Mouse (Mus musculus): ENCODE results near the gene Irs2.

Irs2 gene

DNA sequence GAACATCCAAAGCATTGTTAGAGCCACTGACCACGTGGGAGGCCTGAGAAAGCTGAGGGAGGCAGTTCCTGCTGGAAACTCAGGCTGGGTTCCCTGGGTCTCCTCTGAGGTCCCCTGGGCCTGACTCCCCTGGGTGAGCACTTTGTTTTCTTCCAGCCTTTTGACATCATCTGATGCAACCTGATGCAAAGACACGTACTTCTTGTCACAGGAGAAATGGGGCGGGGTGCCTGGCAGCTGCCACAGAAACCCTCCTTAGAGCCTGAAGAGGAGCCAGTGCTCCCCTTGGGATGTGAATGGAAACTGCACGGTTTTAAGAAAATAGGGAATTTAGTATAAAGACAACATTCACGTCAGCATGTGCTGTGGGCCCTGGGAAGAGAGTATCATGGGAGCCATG, 55.6 kb downstream of the Irs2 start:
- no peak for DNase-seq (ENCODE audit: low spot score)

- DNase-seq (ENCODE audit: low spot score), result no peak
These were observed 56.0 kb downstream of the Irs2 start for GRCm38 (mm10) chr8:10952235-10952634.

DNA sequence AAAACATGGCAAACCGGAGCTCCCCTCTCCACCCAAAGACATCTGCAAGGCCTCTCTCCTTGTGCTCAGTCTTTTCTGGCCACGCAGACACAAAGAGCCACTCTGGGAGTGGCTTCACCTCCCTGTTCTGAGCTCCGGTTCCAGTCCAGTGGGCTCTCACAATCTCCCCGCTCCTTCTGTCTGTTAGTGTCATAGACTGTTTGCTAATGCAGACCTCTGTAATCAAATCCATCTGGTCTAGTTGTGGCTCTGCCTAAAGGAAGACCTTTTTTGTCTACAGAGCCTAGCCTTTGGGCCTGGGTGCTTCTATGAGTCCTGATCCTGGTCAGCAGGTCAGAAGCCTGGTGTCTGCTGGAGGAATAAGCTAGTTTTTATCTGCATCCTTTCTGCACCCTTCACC, 56.7 kb downstream of the Irs2 start:
- DNase-seq (ENCODE audit: low spot score), result no peak

- DNase-seq (ENCODE audit: low spot score), result peak; percentile 92
These were observed 62.1 kb downstream of the Irs2 start for GRCm38 (mm10) chr8:10945939-10946740.

DNA sequence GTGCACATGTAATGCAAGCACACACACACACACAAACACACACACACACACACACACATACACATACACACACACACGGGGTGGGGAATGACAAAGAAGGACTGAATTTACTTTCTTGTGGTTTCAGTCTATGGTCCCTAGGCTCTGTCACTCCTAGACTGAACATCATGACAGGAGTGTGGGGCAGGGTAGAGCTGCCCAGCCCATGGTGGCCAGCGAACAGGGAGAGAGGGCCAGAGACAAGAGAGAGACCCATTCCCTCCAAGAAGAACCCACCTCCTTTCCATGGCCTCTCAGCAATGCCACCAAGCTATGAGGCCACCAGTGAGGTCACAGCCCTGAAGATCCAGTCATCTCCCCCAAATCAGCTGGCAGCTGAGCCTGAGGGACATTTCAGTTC, 62.8 kb downstream of the Irs2 start:
- DNase-seq (ENCODE audit: low spot score), result no peak

DNA sequence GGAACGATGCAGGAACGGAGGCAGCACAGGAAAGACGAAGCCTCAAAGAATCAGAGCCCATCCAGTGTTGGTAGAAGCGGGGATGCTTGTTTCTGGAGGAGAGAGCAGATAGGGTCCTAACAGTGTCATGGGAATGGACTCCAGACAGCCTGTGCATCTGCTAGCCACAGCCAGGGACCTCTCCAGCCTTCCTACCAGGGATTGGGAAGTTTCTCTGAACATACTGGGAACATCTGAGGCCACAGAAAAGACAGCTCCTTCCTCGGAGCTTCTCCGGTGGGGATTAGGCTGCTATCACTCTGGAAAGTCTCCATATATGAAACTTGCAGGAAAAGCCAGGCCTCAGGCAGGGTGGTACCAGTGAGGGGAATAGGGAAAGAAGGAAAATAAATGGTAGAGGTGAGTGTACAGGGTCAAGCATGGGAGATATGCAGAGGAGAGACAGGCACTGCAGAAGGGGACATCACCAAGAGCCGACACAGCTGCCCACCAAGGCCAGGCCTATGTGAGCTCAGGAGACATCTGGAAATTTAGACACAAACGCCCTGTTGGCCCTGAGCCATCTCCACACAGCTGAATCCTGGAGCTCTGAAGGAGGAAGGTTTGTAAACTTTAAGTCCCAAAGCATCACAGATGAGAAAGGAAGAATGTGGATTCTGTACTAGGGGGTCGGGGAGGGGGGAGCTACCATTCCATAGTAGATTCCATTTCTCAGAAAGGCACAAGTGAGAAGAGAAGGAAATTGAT, 64.8 kb downstream of the Irs2 start:
- no peak for DNase-seq (ENCODE audit: low spot score)

DNA sequence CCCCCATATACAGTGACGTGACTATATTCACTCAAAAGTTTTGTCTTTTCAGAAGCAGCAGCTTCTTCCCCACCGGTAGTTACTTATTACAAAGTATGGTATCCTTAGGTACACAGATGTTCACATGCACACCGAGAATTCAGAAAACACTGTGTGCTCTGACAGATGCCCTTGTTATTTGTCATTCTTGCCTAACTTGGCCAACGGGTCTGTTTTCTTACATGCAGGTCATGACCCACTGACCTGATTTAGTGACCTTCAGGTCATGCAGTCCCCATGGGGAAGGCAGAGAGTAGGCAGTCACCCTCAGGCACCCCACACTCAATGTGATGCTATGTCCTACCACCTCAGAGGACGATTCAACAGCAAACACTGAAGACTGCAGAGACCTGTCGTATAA, 68.4 kb downstream of the Irs2 start:
- no peak for DNase-seq (ENCODE audit: low spot score)

- DNase-seq (ENCODE audit: low spot score), result no peak
These were observed 69.0 kb downstream of the Irs2 start for GRCm38 (mm10) chr8:10939210-10939782.

- no peak for DNase-seq (ENCODE audit: low spot score)
These were observed 70.0 kb downstream of the Irs2 start for GRCm38 (mm10) chr8:10938284-10938683.

GRCm38 (mm10) chr8:10936646-10937045, 71.6 kb downstream of the Irs2 start:
- no peak for DNase-seq (ENCODE audit: low spot score)

- DNase-seq (ENCODE audit: low spot score), result no peak
These were observed 73.0 kb downstream of the Irs2 start for GRCm38 (mm10) chr8:10935231-10935630.
